Mouse (Mus musculus): Measurements from ENCODE around the gene Cdh1.

DNA sequence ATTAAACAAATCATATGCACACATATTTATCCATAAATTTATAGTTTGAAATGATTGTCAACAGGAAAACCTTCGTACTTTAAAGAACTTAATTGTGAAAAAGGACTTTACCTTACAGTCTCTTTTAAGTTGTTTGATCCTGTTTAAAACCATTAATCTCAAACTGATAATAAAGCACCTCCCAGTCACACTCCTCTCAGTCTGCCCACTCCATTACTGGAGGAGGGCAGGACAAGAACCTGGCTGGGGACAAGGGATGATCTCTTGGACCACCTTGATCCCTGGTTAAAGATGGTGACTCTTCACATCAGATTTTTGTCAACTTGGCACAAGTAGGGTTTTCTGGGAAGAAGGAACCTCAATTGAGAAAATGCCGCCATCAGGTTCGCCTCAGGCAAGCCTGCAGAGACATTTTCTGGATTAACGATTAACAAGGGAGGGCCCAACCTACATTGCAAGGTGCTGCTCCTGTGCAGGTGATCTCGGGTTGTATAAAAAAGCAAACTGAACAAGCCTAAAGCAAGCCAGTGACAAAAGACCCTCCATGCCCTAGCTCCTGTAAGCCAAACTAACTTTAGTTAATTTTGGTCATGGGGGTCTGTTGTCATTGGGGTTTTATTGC, 31.5 kb upstream of the Cdh1 start:
- TF ChIP-seq GATA1 (IDR thresholded peaks at IDR 0.05; ENCODE audit: borderline replicate concordance, low read length) (no peak), FLI1 (IDR thresholded peaks at IDR 0.05; ENCODE audit: low read length) (no peak)
